Mouse (Mus musculus): ENCODE measurements around the gene Ccnf.

Ccnf gene

GRCm38 (mm10) chr17:24220435-24221411 lies 30.6 kb downstream of the Ccnf start, which contains the start of gene Tedc2:
TSS of gene Tedc2 (minus strand) at chr17:24220851.
- Histone ChIP-seq H3K27me3 (ENCODE audit: insufficient read depth, low read length) (no peaks in the 10 kb centered on the region), H3K4me1 (replicated peaks; ENCODE audit: low read depth, low read length) (peaks cover 77% of the 10 kb centered on the region), H3K4me3 (replicated peaks; ENCODE audit: low read length) (peak within 1 kb of the TSS; percentile 98), H3K9me3 (ENCODE audit: low read length) (no peaks in the 10 kb centered on the region), H3K36me3 (ENCODE audit: insufficient read depth, low read length) (peaks cover 73% of the 10 kb centered on the region)
- no peak for TF ChIP-seq CTCF (conservative IDR thresholded peaks at IDR 0.05; ENCODE audit: low read length)
- no peak for TF ChIP-seq POU5F1 (IDR thresholded peaks at IDR 0.05; ENCODE audit: borderline replicate concordance, low read length)
- TF ChIP-seq NANOG (IDR thresholded peaks at IDR 0.05; ENCODE audit: borderline replicate concordance, low read length) = no peak

- H3K9me3 ChIP-seq (ENCODE audit: low read length) = no peaks in the 10 kb centered on the region
- peaks cover 64% of the 10 kb centered on the region for H3K4me1 ChIP-seq (replicated peaks; ENCODE audit: low read depth, low read length)
- peaks cover 14% of the 10 kb centered on the region for H3K27me3 ChIP-seq (ENCODE audit: insufficient read depth, low read length)
- H3K4me3 ChIP-seq (replicated peaks; ENCODE audit: low read length) = no peak overlapping the region
- TF ChIP-seq POU5F1 (IDR thresholded peaks at IDR 0.05; ENCODE audit: borderline replicate concordance, low read length) (no peak), CTCF (conservative IDR thresholded peaks at IDR 0.05; ENCODE audit: low read length) (no peak), NANOG (IDR thresholded peaks at IDR 0.05; ENCODE audit: borderline replicate concordance, low read length) (no peak)
- H3K36me3 ChIP-seq (ENCODE audit: insufficient read depth, low read length) = peaks cover 49% of the 10 kb centered on the region
Observed at GRCm38 (mm10) chr17:24216836-24217235, 34.4 kb downstream of the Ccnf start.

- no peak for TF ChIP-seq NANOG (IDR thresholded peaks at IDR 0.05; ENCODE audit: borderline replicate concordance, low read length)
- TF ChIP-seq POU5F1 (IDR thresholded peaks at IDR 0.05; ENCODE audit: borderline replicate concordance, low read length) = no peak
- no peak for TF ChIP-seq CTCF (conservative IDR thresholded peaks at IDR 0.05; ENCODE audit: low read length)
- Histone ChIP-seq H3K9me3 (ENCODE audit: low read length) (no peaks in the 10 kb centered on the region), H3K4me3 (replicated peaks; ENCODE audit: low read length) (no peak overlapping the region), H3K27me3 (ENCODE audit: insufficient read depth, low read length) (peaks cover 48% of the 10 kb centered on the region), H3K36me3 (ENCODE audit: insufficient read depth, low read length) (peaks cover 37% of the 10 kb centered on the region), H3K4me1 (replicated peaks; ENCODE audit: low read depth, low read length) (peaks cover 75% of the 10 kb centered on the region)
Observed at GRCm38 (mm10) chr17:24213186-24213585, 38.1 kb downstream of the Ccnf start.

DNA sequence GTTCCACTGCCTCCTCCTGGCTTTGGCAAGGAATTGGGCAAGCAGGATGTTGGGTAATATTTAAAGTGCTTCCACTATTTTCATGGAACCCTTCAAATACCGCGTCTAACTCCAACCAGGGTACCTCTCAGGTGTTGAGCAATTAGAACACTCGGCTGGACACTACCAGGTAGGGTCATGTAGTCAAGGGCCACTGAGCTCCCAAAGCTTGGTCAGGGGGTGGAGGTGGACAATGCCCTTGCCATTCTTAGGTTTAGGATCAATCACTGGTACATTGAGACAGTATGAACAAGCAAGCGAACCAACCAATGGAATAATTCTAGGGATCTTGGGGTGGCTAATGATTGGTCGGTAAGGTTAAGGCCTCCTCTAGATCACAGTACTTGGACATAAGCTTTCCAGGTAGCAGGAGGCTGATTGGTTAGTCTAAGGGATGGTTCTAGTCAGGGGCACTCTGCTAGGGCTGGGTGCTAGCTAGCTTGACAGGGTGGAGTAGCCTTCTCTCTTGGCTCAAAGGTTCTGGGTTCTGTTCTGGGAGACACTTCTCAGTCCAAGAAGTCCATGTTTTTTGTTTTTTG lies 38.8 kb downstream of the Ccnf start:
- H3K9me3 ChIP-seq (ENCODE audit: low read length) = no peaks in the 10 kb centered on the region
- H3K4me3 ChIP-seq (replicated peaks; ENCODE audit: low read length) = peak overlapping the region; percentile 81
- H3K4me1 ChIP-seq (replicated peaks; ENCODE audit: low read depth, low read length) = peaks cover 76% of the 10 kb centered on the region
- H3K36me3 ChIP-seq (ENCODE audit: insufficient read depth, low read length) = peaks cover 31% of the 10 kb centered on the region
- TF ChIP-seq NANOG (IDR thresholded peaks at IDR 0.05; ENCODE audit: borderline replicate concordance, low read length) (no peak), POU5F1 (IDR thresholded peaks at IDR 0.05; ENCODE audit: borderline replicate concordance, low read length) (no peak), CTCF (conservative IDR thresholded peaks at IDR 0.05; ENCODE audit: low read length) (no peak; the same call in 1 of the 2 replicates)
- peaks cover 54% of the 10 kb centered on the region for H3K27me3 ChIP-seq (ENCODE audit: insufficient read depth, low read length)

GRCm38 (mm10) chr17:24211631-24212440 lies 39.4 kb downstream of the Ccnf start:
- peaks cover 26% of the 10 kb centered on the region for H3K36me3 ChIP-seq (ENCODE audit: insufficient read depth, low read length)
- peak overlapping the region; percentile 81 for H3K4me3 ChIP-seq (replicated peaks; ENCODE audit: low read length)
- no peaks in the 10 kb centered on the region for H3K9me3 ChIP-seq (ENCODE audit: low read length)

GRCm38 (mm10) chr17:24210591-24210990 lies 40.7 kb downstream of the Ccnf start:
- Histone ChIP-seq H3K36me3 (ENCODE audit: insufficient read depth, low read length) (peaks cover 13% of the 10 kb centered on the region), H3K4me1 (replicated peaks; ENCODE audit: low read depth, low read length) (peaks cover 74% of the 10 kb centered on the region), H3K4me3 (replicated peaks; ENCODE audit: low read length) (peak overlapping the region; percentile 81; the same call in 1 of the 2 replicates), H3K9me3 (ENCODE audit: low read length) (no peaks in the 10 kb centered on the region), H3K27me3 (ENCODE audit: insufficient read depth, low read length) (peaks cover 74% of the 10 kb centered on the region)
- TF ChIP-seq CTCF (conservative IDR thresholded peaks at IDR 0.05; ENCODE audit: low read length) = no peak
- no peak for TF ChIP-seq NANOG (IDR thresholded peaks at IDR 0.05; ENCODE audit: borderline replicate concordance, low read length)
- TF ChIP-seq POU5F1 (IDR thresholded peaks at IDR 0.05; ENCODE audit: borderline replicate concordance, low read length) = no peak

More at GRCm38 (mm10) chr17:24211631-24212440, 39.4 kb downstream of the Ccnf start:
- TF ChIP-seq POU5F1 (IDR thresholded peaks at IDR 0.05; ENCODE audit: borderline replicate concordance, low read length) (no peak), NANOG (IDR thresholded peaks at IDR 0.05; ENCODE audit: borderline replicate concordance, low read length) (no peak), CTCF (conservative IDR thresholded peaks at IDR 0.05; ENCODE audit: low read length) (no peak)
- Histone ChIP-seq H3K27me3 (ENCODE audit: insufficient read depth, low read length) (peaks cover 61% of the 10 kb centered on the region), H3K4me1 (replicated peaks; ENCODE audit: low read depth, low read length) (peaks cover 77% of the 10 kb centered on the region)

DNA sequence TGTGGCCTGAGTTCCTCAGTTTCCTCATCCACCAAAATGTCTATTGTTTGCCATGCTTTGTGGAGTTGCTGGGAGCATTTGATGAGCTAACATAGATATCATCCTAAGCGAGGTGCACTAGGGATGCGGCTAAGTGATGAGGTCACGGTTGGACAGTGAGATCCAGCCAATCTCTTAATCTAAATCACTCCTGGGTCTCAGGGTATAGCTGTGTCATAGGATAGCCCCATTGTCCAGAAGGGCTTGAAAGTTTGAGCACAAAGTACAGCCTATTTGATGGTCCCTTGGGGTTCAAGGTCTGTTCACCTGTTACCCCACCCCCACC lies 41.4 kb downstream of the Ccnf start:
- Histone ChIP-seq H3K4me1 (replicated peaks; ENCODE audit: low read depth, low read length) (peaks cover 77% of the 10 kb centered on the region), H3K9me3 (ENCODE audit: low read length) (no peaks in the 10 kb centered on the region), H3K36me3 (ENCODE audit: insufficient read depth, low read length) (peaks cover 7% of the 10 kb centered on the region), H3K4me3 (replicated peaks; ENCODE audit: low read length) (no peak overlapping the region), H3K27me3 (ENCODE audit: insufficient read depth, low read length) (peaks cover 74% of the 10 kb centered on the region)
- no peak for TF ChIP-seq POU5F1 (IDR thresholded peaks at IDR 0.05; ENCODE audit: borderline replicate concordance, low read length)
- TF ChIP-seq CTCF (conservative IDR thresholded peaks at IDR 0.05; ENCODE audit: low read length) = no peak
- no peak for TF ChIP-seq NANOG (IDR thresholded peaks at IDR 0.05; ENCODE audit: borderline replicate concordance, low read length)
